Mouse (Mus musculus): ENCODE measurements around the gene Gm28308. TPM values are rescaled to one million over a fixed set of nuclear protein-coding genes. Genes with fewer than 3 reads are reported as not detected.

The Gm28308 gene
- polyA plus RNA-seq, 2 experiments, result not detected

- Histone ChIP-seq H3K27me3 (ENCODE audit: control insufficient read depth, insufficient read depth, low read length) (peaks cover 100% of the 10 kb centered on the region), H3K9ac (replicated peaks) (no peak overlapping the region), H3K36me3 (replicated peaks; ENCODE audit: control insufficient read depth, insufficient read depth, low read depth) (no peaks in the 10 kb centered on the region), H3K4me3 (ENCODE audit: insufficient read depth in 1 of 2, low read depth in 2 of 2, low read length in 2 of 2) (no peak overlapping the region), H3K9me3 (ENCODE audit: control insufficient read depth, low read length) (no peaks in the 10 kb centered on the region), H3K27ac (no peak overlapping the region), H3K4me2 (ENCODE audit: low read depth) (no peak overlapping the region), H3K4me1 (replicated peaks; ENCODE audit: control insufficient read depth in 2 of 2, insufficient read depth in 2 of 2, low read length in 1 of 2) (no peaks in the 10 kb centered on the region)
- ATAC-seq (ENCODE audit: insufficient read depth) (no peak), DNase-seq (ENCODE audit: low read depth in 3 of 3, low spot score in 3 of 3) (no peak)
- 39% methylated on average over 9 of the region's 9 CpGs for WGBS (ENCODE audit: insufficient replicate concordance)
- TF ChIP-seq EP300 (IDR thresholded peaks at IDR 0.05; ENCODE audit: low read depth), result no peak
- no peak for TF ChIP-seq CTCF (IDR thresholded peaks at IDR 0.05; ENCODE audit: low read depth)
Measured at GRCm38 (mm10) chr6:52219234-52219942, 6.2 kb upstream of the Gm28308 start.

GRCm38 (mm10) chr6:52218643-52219215, 5.6 kb upstream of the Gm28308 start:
- peaks cover 100% of the 10 kb centered on the region for H3K27me3 ChIP-seq (ENCODE audit: control insufficient read depth, insufficient read depth, low read length)
- H3K4me2 ChIP-seq (ENCODE audit: low read depth), result no peak overlapping the region

DNA sequence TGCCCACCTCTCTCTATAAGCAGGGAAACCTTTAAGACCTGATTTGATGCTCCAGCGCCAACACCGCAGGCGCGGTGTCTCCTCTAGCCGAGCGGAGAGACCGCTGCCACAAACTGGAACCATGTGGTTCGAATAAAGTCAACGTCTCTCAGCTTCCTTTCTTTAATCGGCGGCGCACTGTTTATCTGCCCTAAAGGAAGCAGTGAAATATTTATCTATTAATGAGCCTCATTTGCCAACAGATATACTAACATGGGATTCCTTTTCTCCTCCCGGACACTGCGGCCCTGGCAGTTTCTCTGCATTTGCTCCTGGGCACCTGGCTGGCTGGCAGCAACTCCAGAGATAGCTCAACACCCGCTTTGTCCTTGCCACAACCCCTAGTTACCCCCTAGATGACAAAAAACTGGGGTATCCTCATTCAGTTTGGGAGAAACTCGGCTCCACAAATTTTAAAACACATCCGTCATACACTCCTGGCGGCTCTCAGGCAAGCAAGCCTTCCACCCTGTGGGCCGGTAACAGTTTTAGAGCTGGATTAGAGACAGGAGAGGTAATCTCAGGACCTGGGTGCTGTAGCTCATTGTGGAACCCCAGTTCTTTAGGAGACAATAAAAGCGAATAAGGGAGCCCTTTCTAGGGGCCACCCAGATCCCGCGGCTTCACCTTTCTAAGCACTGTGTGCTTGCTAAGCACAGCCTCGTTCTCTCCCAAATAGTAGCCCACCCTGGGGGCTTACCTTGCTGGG, 4.9 kb upstream of the Gm28308 start:
- 0 out of 2 replicates have a peak overlapping the region, but pooled peaks have one; percentile 31 for H3K4me2 ChIP-seq (ENCODE audit: low read depth)
- H3K4me3 ChIP-seq (ENCODE audit: insufficient read depth in 1 of 2, low read depth in 2 of 2, low read length in 2 of 2), result no peak overlapping the region; a peak in 1 of 4 replicates
- WGBS (ENCODE audit: insufficient replicate concordance), result 11% methylated on average over 23 of the region's 23 CpGs
- no peak overlapping the region for H3K9ac ChIP-seq (replicated peaks)
- no peak overlapping the region for H3K27ac ChIP-seq
- no peaks in the 10 kb centered on the region for H3K36me3 ChIP-seq (replicated peaks; ENCODE audit: control insufficient read depth, insufficient read depth, low read depth)
- no peaks in the 10 kb centered on the region for H3K4me1 ChIP-seq (replicated peaks; ENCODE audit: control insufficient read depth in 2 of 2, insufficient read depth in 2 of 2, low read length in 1 of 2)
- DNase-seq (ENCODE audit: low read depth in 3 of 3, low spot score in 3 of 3) (no peak), ATAC-seq (ENCODE audit: insufficient read depth) (no peak)
- H3K27me3 ChIP-seq (ENCODE audit: control insufficient read depth, insufficient read depth, low read length), result peaks cover 100% of the 10 kb centered on the region
- no peaks in the 10 kb centered on the region for H3K9me3 ChIP-seq (ENCODE audit: control insufficient read depth, low read length)
- TF ChIP-seq EP300 (IDR thresholded peaks at IDR 0.05; ENCODE audit: low read depth) (no peak), CTCF (IDR thresholded peaks at IDR 0.05; ENCODE audit: low read depth) (no peak)

More at GRCm38 (mm10) chr6:52218643-52219215, 5.6 kb upstream of the Gm28308 start:
- DNase-seq (ENCODE audit: low read depth in 3 of 3, low spot score in 3 of 3) (no peak), ATAC-seq (ENCODE audit: insufficient read depth) (no peak)
- no peaks in the 10 kb centered on the region for H3K9me3 ChIP-seq (ENCODE audit: control insufficient read depth, low read length)
- no peaks in the 10 kb centered on the region for H3K4me1 ChIP-seq (replicated peaks; ENCODE audit: control insufficient read depth in 2 of 2, insufficient read depth in 2 of 2, low read length in 1 of 2)
- H3K4me3 ChIP-seq (ENCODE audit: insufficient read depth in 1 of 2, low read depth in 2 of 2, low read length in 2 of 2), result no peak overlapping the region
- H3K9ac ChIP-seq (replicated peaks), result no peak overlapping the region
- no peak for TF ChIP-seq EP300 (IDR thresholded peaks at IDR 0.05; ENCODE audit: low read depth)
- TF ChIP-seq CTCF (IDR thresholded peaks at IDR 0.05; ENCODE audit: low read depth), result no peak
- no peaks in the 10 kb centered on the region for H3K36me3 ChIP-seq (replicated peaks; ENCODE audit: control insufficient read depth, insufficient read depth, low read depth)
- H3K27ac ChIP-seq, result no peak overlapping the region
- 29% methylated on average over 14 of the region's 14 CpGs for WGBS (ENCODE audit: insufficient replicate concordance)

DNA sequence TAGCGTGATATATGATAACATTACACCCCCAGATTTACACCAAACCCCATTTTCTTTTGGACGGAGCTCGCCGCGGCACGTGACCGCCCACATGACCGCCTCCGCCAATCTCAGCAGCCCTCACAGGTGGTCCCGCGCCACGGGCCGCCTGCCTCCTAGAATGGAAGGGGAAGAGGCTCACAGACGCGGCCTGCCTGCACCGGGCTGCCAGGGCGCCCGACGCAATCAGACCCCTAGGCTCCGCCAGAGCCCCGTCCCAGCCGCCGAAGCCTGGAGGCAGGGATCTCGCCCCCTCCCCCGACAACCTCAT, 4.3 kb upstream of the Gm28308 start:
- H3K27ac ChIP-seq, result no peak overlapping the region
- no peak overlapping the region for H3K9ac ChIP-seq (replicated peaks)
- ATAC-seq (ENCODE audit: insufficient read depth) (no peak), DNase-seq (ENCODE audit: low read depth in 3 of 3, low spot score in 3 of 3) (no peak)
- WGBS (ENCODE audit: insufficient replicate concordance), result under 1% methylated on average over 25 of the region's 25 CpGs
- H3K9me3 ChIP-seq (ENCODE audit: control insufficient read depth, low read length), result no peaks in the 10 kb centered on the region
- peak overlapping the region in 1 of 2 experiments; percentile 12; a peak in 2 of 4 replicates for H3K4me3 ChIP-seq (ENCODE audit: insufficient read depth in 1 of 2, low read depth in 2 of 2, low read length in 2 of 2)
- H3K36me3 ChIP-seq (replicated peaks; ENCODE audit: control insufficient read depth, insufficient read depth, low read depth), result no peaks in the 10 kb centered on the region
- peak overlapping the region; percentile 31 for H3K4me2 ChIP-seq (ENCODE audit: low read depth)
- H3K27me3 ChIP-seq (ENCODE audit: control insufficient read depth, insufficient read depth, low read length), result peaks cover 100% of the 10 kb centered on the region
- H3K4me1 ChIP-seq (replicated peaks; ENCODE audit: control insufficient read depth in 2 of 2, insufficient read depth in 2 of 2, low read length in 1 of 2), result no peaks in the 10 kb centered on the region
- no peak for TF ChIP-seq CTCF (IDR thresholded peaks at IDR 0.05; ENCODE audit: low read depth)
- no peak for TF ChIP-seq EP300 (IDR thresholded peaks at IDR 0.05; ENCODE audit: low read depth)

All from liver, embryonic 14.5 days (tissue).